Mouse (Mus musculus) hindbrain, embryonic 11.5 days (tissue): ENCODE data around the gene Fam25c. TPM values are rescaled to one million over a fixed set of nuclear protein-coding genes. Genes with fewer than 3 reads are reported as not detected.
"Not testable (repeated sequence)": the region's sequence is repeated elsewhere in the genome, so short reads cannot be mapped to it uniquely, and the experiment has no call there.

Source experiments
- ATAC-seq: fragments of 200-750 bp; cut with Nextera tagmentation; 2 replicates; pipeline ENCODE4 v1.8.0; 2017; ENCODE audit warnings: mild to moderate bottlenecking, moderate TSS enrichment, moderate library complexity; ENCODE audit not compliant: low FRiP score
- DNase-seq: peaks from one replicate; pipeline ENCODE4 v3.0.0-alpha.2; 2015; ENCODE audit warnings: low spot score
- H3K27ac ChIP-seq: fragments of 300-500 bp; sonication (generic); 2 replicates; pipeline ENCODE4 v1.5.1; 2014; ENCODE audit warnings: mild to moderate bottlenecking, low read depth, low read length
- H3K27me3 ChIP-seq: fragments of 300-500 bp; sonication (generic); 2 replicates; pipeline ENCODE4 v1.6.1; 2014; ENCODE audit warnings: mild to moderate bottlenecking, low read length, moderate library complexity, mixed read lengths; ENCODE audit not compliant: control insufficient read depth, insufficient read depth
- H3K36me3 ChIP-seq: fragments of 300-500 bp; sonication (generic); 2 replicates; pipeline ENCODE4 v1.6.1; 2014; ENCODE audit warnings: mild to moderate bottlenecking, low read length, moderate library complexity, mixed read lengths; ENCODE audit not compliant: control insufficient read depth, insufficient read depth
- H3K4me1 ChIP-seq: fragments of 300-500 bp; sonication (generic); replicated peaks from 2 replicates; pipeline ENCODE4 v1.6.1; 2014; ENCODE audit warnings: low read length, mixed read lengths; ENCODE audit not compliant: control insufficient read depth, insufficient read depth
- H3K4me2 ChIP-seq: fragments of 300-500 bp; sonication (generic); replicated peaks from 2 replicates; pipeline ENCODE4 v1.6.1; 2014; ENCODE audit warnings: mild to moderate bottlenecking, low read depth, low read length
- H3K4me3 ChIP-seq: fragments of 300-500 bp; sonication (generic); 2 replicates; pipeline ENCODE4 v1.5.1; 2014; ENCODE audit warnings: low read depth, low read length
- H3K9ac ChIP-seq: fragments of 300-500 bp; sonication (generic); 2 replicates; pipeline ENCODE4 v1.6.1; 2014; ENCODE audit warnings: low read depth, low read length
- H3K9me3 ChIP-seq: fragments of 300-500 bp; sonication (generic); 2 replicates; pipeline ENCODE4 v1.6.1; 2016; ENCODE audit warnings: low read length; ENCODE audit not compliant: control insufficient read depth
- WGBS: fragments of 180-500 bp; shearing (Covaris S2); extraction: QIAGEN DNeasy Blood & Tissue Kit; methylation state at CpG from one replicate; pipeline ENCODE4 v1.1.7; 2014; 5-methylcytosine and 5-hydroxymethylcytosine counted together
- polyA plus RNA-seq: library from polyadenylated mRNA; unstranded; fragments of >200 nt; fragmentation: Nextera tagmentation; extraction: Ambion mirVana; gene quantifications from 2 replicates; pipeline ENCODE4 v1.2.1, GENCODE M21; 2014

Gene Fam25c
- polyA plus RNA-seq, 1 experiment from 2014 or later = not detected

- 88% methylated on average over 2 of the region's 2 CpGs for WGBS
- H3K4me3 ChIP-seq = no peak overlapping the region
- no peak for DNase-seq
- no peaks in the 10 kb centered on the region for H3K9me3 ChIP-seq
- H3K4me1 ChIP-seq = no peaks in the 10 kb centered on the region
- H3K27ac ChIP-seq = no peak overlapping the region
- ATAC-seq = no peak
- no peaks in the 10 kb centered on the region for H3K27me3 ChIP-seq
- H3K9ac ChIP-seq = no peak overlapping the region
- no peaks in the 10 kb centered on the region for H3K36me3 ChIP-seq
- H3K4me2 ChIP-seq = no peak overlapping the region
These were observed 16.5 kb upstream of the Fam25c start for GRCm38 (mm10) chr14:34371763-34372162.

- Histone ChIP-seq H3K27ac (no peak overlapping the region), H3K4me3 (no peak overlapping the region), H3K9me3 (no peaks in the 10 kb centered on the region), H3K36me3 (no peaks in the 10 kb centered on the region), H3K4me1 (no peaks in the 10 kb centered on the region), H3K4me2 (no peak overlapping the region), H3K9ac (no peak overlapping the region), H3K27me3 (no peaks in the 10 kb centered on the region)
- WGBS = 91% methylated on average over 3 of the region's 3 CpGs
- DNase-seq (no peak), ATAC-seq (no peak)
These were observed 15.7 kb upstream of the Fam25c start for GRCm38 (mm10) chr14:34370921-34371320.

- Histone ChIP-seq H3K9ac (no peak overlapping the region), H3K4me3 (no peak overlapping the region), H3K4me2 (no peak overlapping the region), H3K27me3 (no peaks in the 10 kb centered on the region), H3K4me1 (no peaks in the 10 kb centered on the region), H3K36me3 (no peaks in the 10 kb centered on the region), H3K27ac (no peak overlapping the region), H3K9me3 (no peaks in the 10 kb centered on the region)
- WGBS = 64% methylated on average over 3 of the region's 3 CpGs
- ATAC-seq (no peak), DNase-seq (no peak)
These were observed 15.0 kb upstream of the Fam25c start for GRCm38 (mm10) chr14:34370203-34370602.

- Histone ChIP-seq H3K36me3 (no peaks in the 10 kb centered on the region), H3K27ac (no peak overlapping the region), H3K9me3 (no peaks in the 10 kb centered on the region), H3K4me3 (no peak overlapping the region), H3K9ac (no peak overlapping the region), H3K27me3 (no peaks in the 10 kb centered on the region; the same call in 1 of the 2 replicates), H3K4me1 (no peaks in the 10 kb centered on the region), H3K4me2 (no peak overlapping the region)
- ATAC-seq = no peak
- no peak for DNase-seq
- 96% methylated on average over 2 of the region's 2 CpGs for WGBS
These were observed 9.9 kb upstream of the Fam25c start for GRCm38 (mm10) chr14:34365147-34365507.

- ATAC-seq = peak; percentile 43
- DNase-seq, H3K27me3 ChIP-seq, H3K27ac ChIP-seq, H3K4me1 ChIP-seq, H3K36me3 ChIP-seq, H3K9me3 ChIP-seq: not testable (repeated sequence)
- 78% methylated on average over 15 of the region's 15 CpGs for WGBS
- peak overlapping the region; percentile 51; the same call in 1 of the 2 replicates for H3K9ac ChIP-seq
- H3K4me3 ChIP-seq = peak overlapping the region; percentile 30; the same call in 1 of the 2 replicates
- H3K4me2 ChIP-seq = peak overlapping the region; percentile 44
These were observed 9.3 kb upstream of the Fam25c start for GRCm38 (mm10) chr14:34364254-34365146.

- Histone ChIP-seq H3K4me2 (peak overlapping the region; percentile 44), H3K36me3 (no peaks in the 10 kb centered on the region), H3K9me3 (no peaks in the 10 kb centered on the region), H3K27me3 (no peaks in the 10 kb centered on the region; the same call in 1 of the 2 replicates), H3K27ac (no peak overlapping the region), H3K9ac (peak overlapping the region; percentile 51), H3K4me1 (no peaks in the 10 kb centered on the region), H3K4me3 (peak overlapping the region; percentile 30)
- 2% methylated on average over 32 of the region's 32 CpGs for WGBS
- DNase-seq (peak; percentile 71), ATAC-seq (peak; percentile 81)
These were observed 8.4 kb upstream of the Fam25c start for GRCm38 (mm10) chr14:34363490-34364253.

GRCm38 (mm10) chr14:34362726-34363445, 7.7 kb upstream of the Fam25c start:
- DNase-seq (peak; percentile 69), ATAC-seq (peak; percentile 49)
- peak overlapping the region; percentile 30 for H3K4me3 ChIP-seq
- H3K4me2 ChIP-seq = peak overlapping the region; percentile 44
- no peaks in the 10 kb centered on the region for H3K36me3 ChIP-seq
- H3K9ac ChIP-seq = no peak overlapping the region
- no peaks in the 10 kb centered on the region for H3K9me3 ChIP-seq
- 28% methylated on average over 18 of the region's 18 CpGs for WGBS
- H3K27me3 ChIP-seq = no peaks in the 10 kb centered on the region; the same call in 1 of the 2 replicates
- no peak overlapping the region for H3K27ac ChIP-seq
- no peaks in the 10 kb centered on the region for H3K4me1 ChIP-seq

- ATAC-seq (no peak), DNase-seq (no peak)
- H3K27ac ChIP-seq = no peak overlapping the region
- WGBS = 81% methylated on average over 4 of the region's 4 CpGs
- no peaks in the 10 kb centered on the region for H3K36me3 ChIP-seq
- H3K4me3 ChIP-seq = no peak overlapping the region
- H3K4me2 ChIP-seq = no peak overlapping the region
- no peaks in the 10 kb centered on the region for H3K4me1 ChIP-seq
- H3K9ac ChIP-seq = no peak overlapping the region
- H3K9me3 ChIP-seq = no peaks in the 10 kb centered on the region
- no peaks in the 10 kb centered on the region; the same call in 1 of the 2 replicates for H3K27me3 ChIP-seq
These were observed 6.9 kb upstream of the Fam25c start for GRCm38 (mm10) chr14:34362135-34362534.
